Mouse (Mus musculus) G1E (cell line): ENCODE measurements around the gene Atrnl1. TPM values are rescaled to one million over a fixed set of nuclear protein-coding genes. Genes with fewer than 3 reads are reported as not detected.

Source experiments
- ATAC-seq: 2 replicates; pipeline ENCODE4 v1.8.0; 2016; ENCODE audit warnings: mild to moderate bottlenecking; ENCODE audit not compliant: insufficient number of reproducible peaks, poor library complexity, low FRiP score, severe bottlenecking; ENCODE audit errors: extremely low read depth
- DNase-seq: peaks from one replicate; pipeline ENCODE4 v3.0.0; 2012; ENCODE audit warnings: low spot score
- H3K27me3 ChIP-seq: 2 replicates; pipeline ENCODE4 v1.6.1; 2012; ENCODE audit warnings: mild to moderate bottlenecking, low read length, inconsistent platforms; ENCODE audit not compliant: insufficient read depth
- H3K36me3 ChIP-seq: replicated peaks from 2 replicates; pipeline ENCODE3; 2012; ENCODE audit warnings: mild to moderate bottlenecking, inconsistent platforms
- H3K4me1 ChIP-seq: 2 replicates; pipeline ENCODE4 v1.6.1; 2012; ENCODE audit warnings: low read depth, low read length, inconsistent platforms, mixed read lengths; ENCODE audit not compliant: insufficient read depth
- H3K4me3 ChIP-seq: 2 replicates; pipeline ENCODE4 v1.5.1; 2012; ENCODE audit warnings: low read depth, mild to moderate bottlenecking, inconsistent platforms, low read length, moderate library complexity, mixed read lengths
- H3K9me3 ChIP-seq: replicated peaks from 2 replicates; pipeline ENCODE4 v1.6.1; 2012; ENCODE audit warnings: inconsistent platforms
- CTCF ChIP-seq: IDR thresholded peaks from 2 replicates; pipeline ENCODE4 v1.5.1; 2012; ENCODE audit warnings: low read depth, low read length, inconsistent platforms, mixed read lengths
- GATA1 ChIP-seq: IDR thresholded peaks from 2 replicates; pipeline ENCODE4 v1.6.1; 2012; ENCODE audit warnings: borderline replicate concordance, low read length, inconsistent platforms, mixed read lengths
- GATA2 ChIP-seq: IDR thresholded peaks from 2 replicates; pipeline ENCODE4 v1.6.1; 2012; ENCODE audit warnings: low read depth, low read length, inconsistent platforms, borderline replicate concordance
- POLR2AphosphoS5 ChIP-seq: IDR thresholded peaks from 2 replicates; pipeline ENCODE4 v1.6.1; 2012; ENCODE audit warnings: low read depth, low read length, inconsistent platforms; ENCODE audit not compliant: insufficient replicate concordance
- TAL1 ChIP-seq: conservative IDR thresholded peaks from 2 replicates; pipeline ENCODE4 v1.6.1; 2012; ENCODE audit warnings: low read depth, low read length, inconsistent platforms, mixed read lengths
- polyA plus RNA-seq: library from polyadenylated mRNA; stranded (reverse); fragments of >175 nt; gene quantifications from 2 replicates; pipeline ENCODE4 v1.2.3, GENCODE M21; 2012
- total RNA-seq, 2 experiments: library from RNA; stranded (forward) in 1 of 2; stranded (reverse) in 1 of 2; fragments of 200-1000 nt in 1 of 2; fragments of >200 nt in 1 of 2; fragmentation: Nextera tagmentation in 1 of 2; gene quantifications; 2 replicates each; pipeline ENCODE4 v1.2.3; 2014 to 2017

Gene Atrnl1
- total and polyA plus RNA-seq, 3 experiments = 0.52 to 5.8 (median 3.2) TPM

DNA sequence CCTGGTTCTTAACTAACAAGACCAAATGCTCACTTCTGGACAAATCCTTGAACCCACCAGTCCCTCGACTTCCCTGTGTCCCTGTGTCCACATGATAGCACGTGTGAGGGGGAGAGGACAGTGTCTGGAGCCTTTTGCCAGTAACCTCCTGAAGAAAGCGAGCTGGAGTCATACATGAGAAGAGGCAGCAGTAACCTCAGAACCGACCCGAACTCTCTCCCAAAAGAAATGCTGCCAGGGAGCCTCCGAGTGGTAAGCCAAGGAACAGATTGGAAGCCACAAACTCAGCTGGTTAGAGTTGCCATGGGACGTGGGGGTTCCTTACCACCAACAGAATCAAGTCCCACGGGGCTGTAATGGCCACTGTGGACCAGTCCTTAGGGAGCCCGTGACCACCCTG, 509.8 kb downstream of the Atrnl1 start:
- Histone ChIP-seq H3K4me3 (no peak overlapping the region), H3K36me3 (no peaks in the 10 kb centered on the region), H3K27me3 (no peaks in the 10 kb centered on the region), H3K4me1 (no peaks in the 10 kb centered on the region), H3K9me3 (peaks cover 23% of the 10 kb centered on the region)
- TF ChIP-seq POLR2AphosphoS5 (no peak), CTCF (no peak), GATA2 (no peak), GATA1 (no peak), TAL1 (no peak)
- DNase-seq (no peak), ATAC-seq (no peak)

DNA sequence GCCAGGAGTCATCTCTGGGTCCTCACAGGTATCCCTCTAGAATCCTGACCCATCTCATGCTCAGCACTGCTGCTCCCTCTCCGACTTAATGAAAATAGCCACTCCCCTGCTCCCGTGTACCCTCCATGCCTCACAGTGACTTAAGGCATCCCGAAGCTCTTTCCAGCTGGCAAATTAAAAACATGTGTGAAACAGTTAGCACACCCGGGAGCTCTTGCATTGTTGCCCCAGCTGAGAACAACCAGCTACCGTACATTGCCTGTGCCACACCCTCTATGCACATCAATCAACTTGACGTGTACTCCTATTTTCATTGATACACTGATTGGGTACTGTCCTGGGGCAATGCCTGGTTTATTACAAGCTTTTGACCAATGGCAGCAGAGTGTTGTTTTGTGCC, 510.8 kb downstream of the Atrnl1 start:
- TF ChIP-seq CTCF = no peak
- no peak for TF ChIP-seq GATA1
- TF ChIP-seq POLR2AphosphoS5 = no peak
- TF ChIP-seq GATA2 = no peak
- TF ChIP-seq TAL1 = no peak
- DNase-seq = no peak

DNA sequence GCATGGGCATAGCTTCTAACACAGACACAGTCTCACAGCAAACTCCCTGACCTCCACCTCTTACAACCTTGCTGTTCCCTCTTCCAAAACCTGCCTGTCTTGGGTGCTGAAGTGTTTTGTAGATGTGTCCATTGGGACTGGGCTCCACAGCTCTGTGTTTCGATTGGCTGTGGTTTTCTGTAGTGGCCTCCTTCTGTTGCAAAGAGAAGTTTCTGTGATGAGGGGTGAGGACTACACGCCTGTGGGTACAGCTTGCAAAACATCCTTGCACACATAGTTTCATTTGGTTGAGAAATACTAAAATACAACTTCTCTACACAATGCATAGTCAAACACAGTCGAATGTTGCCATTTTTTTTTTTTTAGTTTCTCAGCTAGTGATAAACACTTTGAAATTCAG, 512.8 kb downstream of the Atrnl1 start:
- Histone ChIP-seq H3K36me3 (no peaks in the 10 kb centered on the region), H3K4me1 (no peaks in the 10 kb centered on the region), H3K9me3 (peaks cover 16% of the 10 kb centered on the region), H3K4me3 (no peak overlapping the region), H3K27me3 (no peaks in the 10 kb centered on the region)
- TF ChIP-seq TAL1 (no peak), CTCF (no peak), POLR2AphosphoS5 (no peak), GATA2 (no peak), GATA1 (no peak)
- no peak for ATAC-seq
- no peak for DNase-seq

More for the DNA sequence above, 510.8 kb downstream of the Atrnl1 start:
- no peak for ATAC-seq
- no peaks in the 10 kb centered on the region for H3K27me3 ChIP-seq
- no peaks in the 10 kb centered on the region for H3K36me3 ChIP-seq
- H3K9me3 ChIP-seq = peaks cover 23% of the 10 kb centered on the region
- H3K4me1 ChIP-seq = no peaks in the 10 kb centered on the region
- no peak overlapping the region for H3K4me3 ChIP-seq

DNA sequence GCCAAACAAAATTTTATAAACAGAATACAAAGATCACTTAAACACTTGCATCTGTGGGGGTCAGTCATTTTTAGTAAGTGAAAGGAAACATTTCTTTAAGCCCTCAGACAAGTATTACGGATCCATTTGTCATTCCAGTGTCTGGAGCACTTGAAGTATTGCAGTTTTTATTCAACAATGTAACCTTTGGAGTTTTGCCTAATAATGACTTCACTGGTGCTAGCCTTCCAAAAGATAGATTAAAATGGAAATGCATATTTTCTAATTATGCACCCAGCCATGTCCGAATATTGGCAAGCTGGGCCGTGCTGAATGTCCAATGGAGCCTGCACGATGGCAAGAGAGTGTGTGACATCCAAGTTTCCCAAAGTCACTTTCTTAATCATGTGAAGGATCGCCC, 513.7 kb downstream of the Atrnl1 start:
- no peak for ATAC-seq
- no peaks in the 10 kb centered on the region for H3K36me3 ChIP-seq
- H3K4me1 ChIP-seq = no peaks in the 10 kb centered on the region
- TF ChIP-seq GATA1 (no peak), CTCF (no peak), GATA2 (no peak), TAL1 (no peak), POLR2AphosphoS5 (no peak)
- H3K9me3 ChIP-seq = peaks cover 16% of the 10 kb centered on the region
- H3K27me3 ChIP-seq = no peaks in the 10 kb centered on the region
- DNase-seq = no peak
- no peak overlapping the region for H3K4me3 ChIP-seq

DNA sequence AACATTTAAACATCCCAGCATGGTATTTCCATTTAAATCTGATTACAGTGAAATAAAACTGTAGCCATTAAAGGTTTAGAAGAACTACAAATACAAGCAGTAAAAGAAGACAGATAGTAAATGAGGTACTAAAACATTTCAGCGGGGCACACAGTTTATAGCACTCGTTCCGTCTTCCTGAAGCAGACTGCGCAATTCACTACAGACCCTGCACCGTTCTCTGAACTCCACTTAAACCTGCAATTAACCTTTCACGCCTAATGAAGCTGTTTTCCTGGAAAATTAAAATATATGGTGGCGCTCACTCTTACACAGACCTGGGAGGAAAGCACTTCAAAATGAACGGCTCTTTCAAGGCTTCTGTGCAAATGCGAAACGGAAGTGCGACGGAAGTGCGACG, 514.2 kb downstream of the Atrnl1 start:
- Histone ChIP-seq H3K9me3 (peaks cover 15% of the 10 kb centered on the region), H3K4me3 (no peak overlapping the region), H3K27me3 (no peaks in the 10 kb centered on the region), H3K36me3 (no peaks in the 10 kb centered on the region), H3K4me1 (no peaks in the 10 kb centered on the region)
- no peak for DNase-seq
- TF ChIP-seq TAL1 = no peak
- TF ChIP-seq POLR2AphosphoS5 = no peak
- TF ChIP-seq GATA1 = no peak
- TF ChIP-seq GATA2 = no peak
- TF ChIP-seq CTCF = no peak
- no peak for ATAC-seq

DNA sequence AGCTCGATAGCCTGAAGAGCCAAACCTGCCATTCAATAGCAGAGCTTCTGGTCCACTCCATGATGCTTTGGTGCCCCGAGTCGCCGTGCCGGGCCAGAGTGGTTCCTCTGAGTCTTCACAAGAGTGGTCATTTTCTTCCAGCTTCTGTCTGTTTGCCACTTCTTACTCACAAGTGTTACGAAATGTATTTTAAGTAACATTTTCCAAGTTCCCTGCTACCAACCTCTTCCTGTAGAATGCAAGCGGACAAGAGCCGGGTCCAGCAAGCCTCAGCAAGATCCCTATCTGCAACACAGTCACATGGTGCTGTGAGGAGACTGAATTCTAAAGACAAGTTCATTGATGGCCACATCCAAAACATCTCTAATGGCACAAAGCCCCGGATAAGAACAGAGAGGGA, 521.1 kb downstream of the Atrnl1 start:
- H3K4me3 ChIP-seq = no peak overlapping the region
- TF ChIP-seq POLR2AphosphoS5 (no peak), TAL1 (no peak), GATA2 (no peak), CTCF (no peak), GATA1 (no peak)
- no peaks in the 10 kb centered on the region for H3K36me3 ChIP-seq
- H3K27me3 ChIP-seq = no peaks in the 10 kb centered on the region
- ATAC-seq (no peak), DNase-seq (no peak)
- peaks cover 19% of the 10 kb centered on the region for H3K9me3 ChIP-seq
- no peaks in the 10 kb centered on the region for H3K4me1 ChIP-seq
